In the genomic region with DNA sequence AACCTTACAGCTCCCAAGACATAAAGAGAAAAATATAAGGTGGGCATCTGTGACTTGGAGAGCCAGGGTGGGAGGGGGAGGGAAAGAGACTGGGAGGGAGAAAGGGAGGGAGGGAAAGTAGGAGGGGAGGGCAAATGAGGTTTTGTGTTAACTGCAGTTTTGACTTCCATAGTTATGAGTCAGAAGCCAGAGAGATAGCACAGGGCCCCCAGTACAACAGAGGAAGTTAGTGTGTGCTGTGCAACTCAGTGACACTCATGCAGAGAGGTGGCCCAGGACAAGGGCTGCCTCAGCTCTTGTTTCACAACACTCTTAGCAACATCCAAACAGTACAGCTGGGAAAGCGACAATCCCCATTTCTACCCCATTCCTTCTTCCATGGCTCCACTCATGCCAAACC, we compare ENCODE assay signal across 11 mouse cellular contexts.
A peak's percentile ranks its signal among the peaks of the same experiment; 100 is the strongest.
DNase-seq lines count a peak whose midpoint lies in the region; ATAC-seq and TF ChIP-seq lines count a peak whose summit lies in the region.
"Had no signal": no experiment of that assay in that cellular context is flagged by ENCODE, and none has a peak within 500 bp of the region (broad histone marks: within the 10 kb centered on the region; RNA-seq: fewer than 3 reads in every experiment).

No protein-coding gene starts in this region.

- WGBS in lung, embryonic 15.5 days, result 64% methylated on average over 1 of the region's 1 CpGs
- WGBS in lung, adult 2 months, result 67% methylated on average over 1 of the region's 1 CpGs
- WGBS in intestine, embryonic 16.5 days, result 83% methylated on average over 1 of the region's 1 CpGs
- 81% methylated on average over 1 of the region's 1 CpGs for WGBS in stomach, postnatal 0 days

- ATAC-seq in lung, embryonic 15.5 days (ENCODE audit: borderline replicate concordance, extremely low read depth, low FRiP score, low TSS enrichment), result peak; percentile 69; the same call in 1 of the 2 replicates
- ATAC-seq in intestine, embryonic 16.5 days, result peak; percentile 54; the same call in 1 of the 2 replicates
- ATAC-seq in stomach, postnatal 0 days (ENCODE audit: low FRiP score, low TSS enrichment), result peak; percentile 61

- no peak for TF ChIP-seq POLR2A in lung, adult 2 months (IDR thresholded peaks at IDR 0.05; ENCODE audit: borderline replicate concordance, extremely low read depth, low read depth, low read length)

- H3K27me3 ChIP-seq in lung, embryonic 15.5 days, result no peaks in the 10 kb centered on the region
- no peaks in the 10 kb centered on the region for H3K27me3 ChIP-seq in intestine, embryonic 16.5 days (replicated peaks; ENCODE audit: control insufficient read depth, insufficient read depth, low read length)
- no peaks in the 10 kb centered on the region for H3K27me3 ChIP-seq in stomach, postnatal 0 days (ENCODE audit: control insufficient read depth, insufficient read depth, low read length)
- H3K27me3 ChIP-seq: forebrain, embryonic 12.5 days had no signal

- no peak overlapping the region for H3K9ac ChIP-seq in lung, embryonic 15.5 days
- H3K9ac ChIP-seq in intestine, embryonic 16.5 days (ENCODE audit: low read depth, low read length), result no peak overlapping the region
- no peak overlapping the region for H3K9ac ChIP-seq in stomach, postnatal 0 days (ENCODE audit: low read length)
- H3K9ac ChIP-seq: forebrain, embryonic 12.5 days had no signal

- H3K4me3 ChIP-seq in lung, embryonic 15.5 days, result no peak overlapping the region
- no peak overlapping the region for H3K4me3 ChIP-seq in lung, adult 2 months (replicated peaks; ENCODE audit: extremely low read depth, low read depth, low read length)
- no peak overlapping the region for H3K4me3 ChIP-seq in intestine, embryonic 16.5 days (ENCODE audit: low read length)
- no peak overlapping the region for H3K4me3 ChIP-seq in stomach, postnatal 0 days (ENCODE audit: low read depth, low read length)
- H3K4me3 ChIP-seq: forebrain, embryonic 12.5 days had no signal

- H3K36me3 ChIP-seq in lung, embryonic 15.5 days, result no peaks in the 10 kb centered on the region
- H3K36me3 ChIP-seq in intestine, embryonic 16.5 days (ENCODE audit: control insufficient read depth, insufficient read depth, low read length), result no peaks in the 10 kb centered on the region
- no peaks in the 10 kb centered on the region for H3K36me3 ChIP-seq in stomach, postnatal 0 days (ENCODE audit: control insufficient read depth, insufficient read depth, low read length)
- H3K36me3 ChIP-seq: forebrain, embryonic 12.5 days had no signal

- no peak for TF ChIP-seq CTCF in lung, adult 2 months (IDR thresholded peaks at IDR 0.05; ENCODE audit: insufficient read depth, low read length)
- TF ChIP-seq CTCF in stomach, postnatal 0 days (IDR thresholded peaks at IDR 0.05; ENCODE audit: low read depth), result no peak

- TF ChIP-seq EP300 in stomach, postnatal 0 days (optimal IDR thresholded peaks at IDR 0.05), result no peak

- no peaks in the 10 kb centered on the region for H3K9me3 ChIP-seq in lung, embryonic 15.5 days
- H3K9me3 ChIP-seq in intestine, embryonic 16.5 days (ENCODE audit: control insufficient read depth, low read length), result no peaks in the 10 kb centered on the region
- H3K9me3 ChIP-seq in stomach, postnatal 0 days (ENCODE audit: control insufficient read depth, low read length), result no peaks in the 10 kb centered on the region
- H3K9me3 ChIP-seq: forebrain, embryonic 12.5 days had no signal

- peak; percentile 44 to 46 for DNase-seq in adrenal gland, postnatal 36 days
- no peak for DNase-seq in adrenal gland, postnatal 4 days (ENCODE audit: low spot score in 2 of 2)
- DNase-seq in lung, adult 2 months, result no peak
- DNase-seq in stomach, postnatal 0 days (ENCODE audit: low spot score), result no peak
- DNase-seq in B cell, adult 2 months, result no peak
- DNase-seq in layer of hippocampus, adult 11-12 months (ENCODE audit: low spot score), result no peak
- DNase-seq: cerebellum, postnatal 14 days; layer of hippocampus, adult 9-11 months had no signal

- H3K4me2 ChIP-seq in lung, embryonic 15.5 days, result no peak overlapping the region
- no peak overlapping the region for H3K4me2 ChIP-seq in intestine, embryonic 16.5 days (ENCODE audit: low read depth, low read length)
- no peak overlapping the region for H3K4me2 ChIP-seq in stomach, postnatal 0 days (replicated peaks; ENCODE audit: low read depth)
- H3K4me2 ChIP-seq: forebrain, embryonic 12.5 days had no signal

- peaks cover 43% of the 10 kb centered on the region for H3K4me1 ChIP-seq in lung, embryonic 15.5 days
- H3K4me1 ChIP-seq in lung, adult 2 months (ENCODE audit: control insufficient read depth, insufficient read depth, low read length), result no peaks in the 10 kb centered on the region; the same call in 1 of the 2 replicates
- peaks cover 27% of the 10 kb centered on the region for H3K4me1 ChIP-seq in intestine, embryonic 16.5 days (ENCODE audit: control insufficient read depth, insufficient read depth, low read length)
- peaks cover 6% of the 10 kb centered on the region; the same call in 1 of the 2 replicates for H3K4me1 ChIP-seq in stomach, postnatal 0 days (replicated peaks; ENCODE audit: control insufficient read depth, insufficient read depth)
- H3K4me1 ChIP-seq: forebrain, embryonic 12.5 days had no signal

- peak overlapping the region; percentile 42; the same call in 1 of the 2 replicates for H3K27ac ChIP-seq in lung, embryonic 15.5 days
- no peak overlapping the region; the same call in 1 of the 2 replicates for H3K27ac ChIP-seq in intestine, embryonic 16.5 days (ENCODE audit: low read length)
- no peak overlapping the region for H3K27ac ChIP-seq in stomach, postnatal 0 days (replicated peaks)
- H3K27ac ChIP-seq: forebrain, embryonic 12.5 days had no signal

Comparison
In these comparisons a context has a peak if more than half of its experiments do, and no peak if none do; other contexts are left out.
1. DNase-seq: peak in adrenal gland, postnatal 36 days (2 of 2); none in adrenal gland, postnatal 4 days (0 of 2), lung, adult 2 months (single experiment), stomach, postnatal 0 days (single experiment), B cell, adult 2 months (0 of 2) and layer of hippocampus, adult 11-12 months (single experiment).
2. Peak in every context shown above with its lines, with median percentiles within 50 percentile points of each other: ATAC-seq.